Mouse (Mus musculus) splenic B cell, adult 2 months (primary cell): Measurements from ENCODE around the gene Grik2.
"Not testable (repeated sequence)": the region's sequence is repeated elsewhere in the genome, so short reads cannot be mapped to it uniquely, and the experiment has no call there.

ENCODE experiments used
- DNase-seq: peaks from one replicate; pipeline ENCODE4 v3.0.0-alpha.2; 2011; ENCODE audit warnings: low read depth, low spot score
- H3K27me3 ChIP-seq: 2 replicates; pipeline ENCODE4 v1.6.1; 2012; ENCODE audit warnings: mild to moderate bottlenecking, low read length, moderate library complexity, mixed read lengths; ENCODE audit not compliant: control insufficient read depth, poor library complexity, insufficient read depth, severe bottlenecking
- H3K36me3 ChIP-seq: 2 replicates; pipeline ENCODE4 v1.6.1; 2012; ENCODE audit warnings: mild to moderate bottlenecking, low read length, moderate library complexity, mixed read lengths; ENCODE audit not compliant: control insufficient read depth, poor library complexity, insufficient read depth, severe bottlenecking

Grik2 gene

GRCm38 (mm10) chr10:49500628-49501027, 287.9 kb downstream of the Grik2 start:
- no peaks in the 10 kb centered on the region for H3K36me3 ChIP-seq
- no peak for DNase-seq
- no peaks in the 10 kb centered on the region for H3K27me3 ChIP-seq

GRCm38 (mm10) chr10:49497302-49497701, 291.3 kb downstream of the Grik2 start:
- Histone ChIP-seq H3K27me3 (no peaks in the 10 kb centered on the region), H3K36me3 (no peaks in the 10 kb centered on the region)
- DNase-seq, result no peak

GRCm38 (mm10) chr10:49481439-49481838, 307.1 kb downstream of the Grik2 start:
- H3K36me3 ChIP-seq, result no peaks in the 10 kb centered on the region
- DNase-seq, result no peak
- H3K27me3 ChIP-seq, result no peaks in the 10 kb centered on the region

- Histone ChIP-seq H3K27me3 (no peaks in the 10 kb centered on the region), H3K36me3 (no peaks in the 10 kb centered on the region)
- DNase-seq, result no peak
These were observed 308.3 kb downstream of the Grik2 start for GRCm38 (mm10) chr10:49480085-49480749.

- no peak for DNase-seq
- Histone ChIP-seq H3K36me3 (no peaks in the 10 kb centered on the region), H3K27me3 (no peaks in the 10 kb centered on the region)
These were observed 315.0 kb downstream of the Grik2 start for GRCm38 (mm10) chr10:49473613-49474012.

GRCm38 (mm10) chr10:49456791-49457190, 331.8 kb downstream of the Grik2 start:
- Histone ChIP-seq H3K36me3 (no peaks in the 10 kb centered on the region), H3K27me3 (no peaks in the 10 kb centered on the region)
- DNase-seq, result no peak

GRCm38 (mm10) chr10:49453535-49453934, 335.0 kb downstream of the Grik2 start:
- no peak for DNase-seq
- Histone ChIP-seq H3K27me3 (no peaks in the 10 kb centered on the region), H3K36me3 (no peaks in the 10 kb centered on the region)

- no peak for DNase-seq
- Histone ChIP-seq H3K27me3 (no peaks in the 10 kb centered on the region; the same call in 1 of the 2 replicates), H3K36me3 (no peaks in the 10 kb centered on the region)
These were observed 347.2 kb downstream of the Grik2 start for GRCm38 (mm10) chr10:49441369-49441768.

GRCm38 (mm10) chr10:49437057-49437456, 351.5 kb downstream of the Grik2 start:
- no peaks in the 10 kb centered on the region; the same call in 1 of the 2 replicates for H3K27me3 ChIP-seq
- H3K36me3 ChIP-seq, result no peaks in the 10 kb centered on the region
- no peak for DNase-seq

GRCm38 (mm10) chr10:49436301-49436700, 352.3 kb downstream of the Grik2 start:
- no peak for DNase-seq

GRCm38 (mm10) chr10:49432825-49433224, 355.7 kb downstream of the Grik2 start:
- no peak for DNase-seq
- H3K36me3 ChIP-seq, result no peaks in the 10 kb centered on the region

More at GRCm38 (mm10) chr10:49436301-49436700, 352.3 kb downstream of the Grik2 start:
- no peaks in the 10 kb centered on the region for H3K36me3 ChIP-seq
- no peaks in the 10 kb centered on the region; the same call in 1 of the 2 replicates for H3K27me3 ChIP-seq

GRCm38 (mm10) chr10:49417206-49417605, 371.4 kb downstream of the Grik2 start:
- H3K36me3 ChIP-seq, DNase-seq, H3K27me3 ChIP-seq: not testable (repeated sequence)

More at GRCm38 (mm10) chr10:49432825-49433224, 355.7 kb downstream of the Grik2 start:
- H3K27me3 ChIP-seq, result no peaks in the 10 kb centered on the region; the same call in 1 of the 2 replicates

- no peaks in the 10 kb centered on the region for H3K36me3 ChIP-seq
- DNase-seq, result no peak
- H3K27me3 ChIP-seq, result no peaks in the 10 kb centered on the region
These were observed 405.6 kb downstream of the Grik2 start for GRCm38 (mm10) chr10:49382996-49383395.

GRCm38 (mm10) chr10:49381852-49382251, 406.7 kb downstream of the Grik2 start:
- no peaks in the 10 kb centered on the region for H3K27me3 ChIP-seq
- no peak for DNase-seq
- no peaks in the 10 kb centered on the region for H3K36me3 ChIP-seq

- no peaks in the 10 kb centered on the region for H3K36me3 ChIP-seq
- no peaks in the 10 kb centered on the region for H3K27me3 ChIP-seq
- DNase-seq, result no peak
These were observed 420.0 kb downstream of the Grik2 start for GRCm38 (mm10) chr10:49368601-49369000.

- DNase-seq, result no peak
- Histone ChIP-seq H3K27me3 (no peaks in the 10 kb centered on the region), H3K36me3 (no peaks in the 10 kb centered on the region)
These were observed 423.3 kb downstream of the Grik2 start for GRCm38 (mm10) chr10:49365262-49365661.
